Mouse (Mus musculus) macrophage (primary cell): ENCODE results near the gene Inka2. TPM values are rescaled to one million over a fixed set of nuclear protein-coding genes. Genes with fewer than 3 reads are reported as not detected.

ENCODE experiments used
- H3K27ac ChIP-seq: fragments of 350-480 bp; formaldehyde crosslinking; 2 replicates; pipeline ENCODE4 v1.9.0; 2021
- H3K36me3 ChIP-seq: fragments of 350-480 bp; formaldehyde crosslinking; 2 replicates; pipeline ENCODE4 v1.9.0; 2021; ENCODE audit errors: inconsistent target
- H3K4me3 ChIP-seq: fragments of 350-480 bp; formaldehyde crosslinking; 2 replicates; pipeline ENCODE4 v1.9.0; 2021; ENCODE audit errors: inconsistent target
- H3K79me2 ChIP-seq: fragments of 350-480 bp; formaldehyde crosslinking; 2 replicates; pipeline ENCODE4 v1.9.0; 2021; ENCODE audit errors: inconsistent target
- WGBS: methylation state at CpG from one replicate; pipeline ENCODE4 v1.1.7; 2026; ENCODE audit warnings: inconsistent platforms; ENCODE audit not compliant: missing documents; 5-methylcytosine and 5-hydroxymethylcytosine counted together
- polyA plus RNA-seq: library from polyadenylated mRNA; stranded (reverse); fragments of 250-400 nt; gene quantifications from 3 replicates; pipeline ENCODE4 v1.2.4, GENCODE M21; 2018; ENCODE audit warnings: inconsistent platforms

Gene Inka2
- polyA plus RNA-seq, 1 experiment from 2014 or later = 2.3 TPM

DNA sequence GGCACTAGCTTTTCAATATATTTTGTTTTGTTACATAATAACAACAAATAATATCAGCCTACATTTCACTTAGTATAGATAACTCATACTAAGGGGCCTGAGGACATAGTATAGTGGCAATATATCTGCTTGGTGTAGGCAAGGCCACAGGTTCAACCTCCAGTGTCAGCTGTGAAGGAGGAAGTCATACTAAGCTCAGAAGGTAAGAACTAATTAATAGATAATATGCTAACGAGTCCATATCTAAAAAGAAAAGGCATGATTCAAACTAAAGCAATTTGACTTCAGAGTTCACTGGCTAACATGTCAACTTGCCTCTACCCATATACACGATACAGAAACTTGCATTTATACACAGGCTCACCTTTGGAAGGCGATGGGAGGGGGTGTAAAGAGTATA is 55.7 kb downstream of the Inka2 start:
- WGBS = 93% methylated on average over 3 of the region's 3 CpGs
- Histone ChIP-seq H3K27ac (no peak overlapping the region), H3K79me2 (peaks cover 100% of the 10 kb centered on the region), H3K36me3 (no peaks in the 10 kb centered on the region), H3K4me3 (no peak overlapping the region)

DNA sequence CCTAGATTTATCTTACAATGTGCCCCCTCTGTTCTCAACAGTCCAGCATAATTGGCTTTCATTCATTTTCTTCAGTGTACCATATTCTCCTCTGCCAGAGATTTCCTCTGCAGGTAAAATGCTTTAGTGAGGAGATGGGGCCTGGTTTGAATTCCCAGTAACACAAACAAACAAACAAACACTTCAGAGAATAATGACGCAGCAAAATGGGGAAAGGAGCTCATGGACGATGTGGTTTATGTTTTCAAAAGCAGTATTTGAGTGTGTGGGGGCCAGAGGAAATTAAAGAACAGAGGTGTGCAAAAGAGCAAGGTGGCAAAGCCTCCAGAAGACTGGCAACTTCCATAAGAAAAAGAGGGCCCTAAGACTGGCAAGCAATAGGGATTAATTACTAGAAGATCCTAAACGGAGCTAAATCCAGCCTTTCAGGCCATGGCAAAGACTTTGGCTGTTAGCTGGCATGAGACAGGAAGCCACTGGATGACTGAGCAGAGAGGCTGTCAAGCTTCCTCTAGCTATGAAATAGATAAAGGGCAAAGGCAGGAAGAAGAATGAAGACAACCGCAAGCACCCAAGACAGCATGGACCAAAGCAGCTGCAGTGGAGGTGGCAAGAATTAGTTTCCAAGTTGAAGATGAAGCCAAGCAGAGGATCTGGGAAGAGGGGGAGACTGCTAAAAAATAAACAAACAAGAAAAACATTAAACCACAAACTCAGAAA is 58.9 kb downstream of the Inka2 start:
- Histone ChIP-seq H3K27ac (peak overlapping the region; percentile 46), H3K36me3 (no peaks in the 10 kb centered on the region), H3K4me3 (no peak overlapping the region), H3K79me2 (peaks cover 100% of the 10 kb centered on the region)
- WGBS = 3% methylated on average over 4 of the region's 4 CpGs

DNA sequence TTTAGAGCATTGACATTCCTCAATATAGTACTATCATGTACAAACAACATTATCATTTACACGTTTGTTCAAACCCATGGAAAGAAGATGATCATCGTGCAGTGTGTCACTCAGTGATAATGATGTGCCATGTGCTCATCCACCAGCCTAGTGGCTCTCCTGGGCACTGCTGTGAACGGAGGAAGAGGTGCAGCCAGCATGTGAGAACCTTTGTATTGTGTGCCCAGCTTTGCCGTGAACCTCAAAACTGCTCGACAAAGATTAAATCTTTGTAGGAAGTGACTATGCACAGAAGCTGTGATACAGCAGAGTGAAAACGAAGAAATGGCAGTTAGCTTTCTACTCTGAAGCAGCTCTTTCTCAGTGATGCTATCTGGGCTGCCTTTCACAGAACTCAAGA is 64.1 kb downstream of the Inka2 start:
- Histone ChIP-seq H3K4me3 (no peak overlapping the region), H3K36me3 (no peaks in the 10 kb centered on the region), H3K27ac (no peak overlapping the region), H3K79me2 (peaks cover 100% of the 10 kb centered on the region)
- WGBS = 24% methylated on average over 6 of the region's 6 CpGs

DNA sequence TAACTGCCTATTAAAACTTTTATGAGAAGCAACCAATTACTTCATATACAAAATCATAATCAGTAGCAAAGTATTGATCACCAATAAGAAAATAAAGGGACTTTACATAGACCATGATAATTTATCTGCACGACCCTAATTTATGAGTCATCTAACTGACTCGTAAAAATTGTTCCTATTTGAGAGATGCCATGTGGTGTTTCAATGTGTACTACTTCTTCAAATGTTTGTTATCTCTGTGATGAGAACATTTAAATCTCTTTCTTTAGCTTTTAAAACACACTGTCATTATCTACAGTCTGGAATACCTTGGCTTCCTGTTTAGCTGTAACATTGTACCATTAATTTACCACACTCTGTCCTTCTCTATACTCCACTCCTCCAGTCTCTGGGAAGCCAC is 65.0 kb downstream of the Inka2 start:
- 37% methylated on average over 2 of the region's 2 CpGs for WGBS
- Histone ChIP-seq H3K4me3 (no peak overlapping the region), H3K36me3 (no peaks in the 10 kb centered on the region), H3K79me2 (peaks cover 100% of the 10 kb centered on the region), H3K27ac (no peak overlapping the region)

Other genes starting within 250 kb of the Inka2 start
- gene Ddx20, start 17.0 kb upstream of the Inka2 start, polyA plus RNA-seq = 7.6 to 11.7 TPM (median 8.4 TPM) in 3 replicates
- gene Rap1a, start 96.7 kb downstream of the Inka2 start, polyA plus RNA-seq = 119 to 125 TPM (median 119 TPM) in 3 replicates
- gene Adora3, start 166.3 kb downstream of the Inka2 start, polyA plus RNA-seq = 0.30 to 1.9 TPM (median 1.1 TPM) in 3 replicates
- gene Tmigd3, start 166.3 kb downstream of the Inka2 start, polyA plus RNA-seq = 0.26 to 0.61 TPM in 2 of 3 replicates, not detected in the other
- gene I830077J02Rik, start 228.1 kb downstream of the Inka2 start, polyA plus RNA-seq = 5.4 to 14.3 TPM (median 11.3 TPM) in 3 replicates